Mouse (Mus musculus): ENCODE measurements at regions not wholly inside any gene's neighbourhood (a gene's known extent, or its start where the extent isn't known, plus 50 kb on each side); places are given as distances from the start of the nearest gene placed in this dataset.

DNA sequence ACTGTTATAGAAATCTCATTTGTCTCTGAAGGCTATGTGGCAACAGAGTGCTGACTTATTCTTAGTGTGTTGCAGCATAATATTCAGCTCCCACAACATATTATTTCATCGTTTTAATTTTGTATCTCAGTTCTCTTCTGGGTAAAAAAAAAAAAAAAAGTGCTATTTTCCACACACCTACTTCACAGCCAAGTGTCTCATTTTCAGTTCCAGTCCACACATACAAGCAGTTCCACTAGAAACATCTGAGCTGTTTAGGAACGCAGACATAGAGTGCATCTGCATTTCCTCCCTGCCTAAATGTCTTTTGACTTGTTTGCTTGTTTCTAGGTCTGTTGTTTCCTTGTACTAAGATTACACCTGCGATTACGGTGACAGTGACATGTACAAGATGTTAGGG, 328.3 kb downstream of the Casp12 start:
- no peak for TF ChIP-seq CTCF (IDR thresholded peaks at IDR 0.05; ENCODE audit: low read depth)
- TF ChIP-seq EP300 (IDR thresholded peaks at IDR 0.05; ENCODE audit: low read depth) = no peak
